Mouse (Mus musculus): Measurements from ENCODE around the gene Apom. TPM values are rescaled to one million over a fixed set of nuclear protein-coding genes. Genes with fewer than 3 reads are reported as not detected.

Apom gene
- polyA plus RNA-seq, 1 experiment = not detected

DNA sequence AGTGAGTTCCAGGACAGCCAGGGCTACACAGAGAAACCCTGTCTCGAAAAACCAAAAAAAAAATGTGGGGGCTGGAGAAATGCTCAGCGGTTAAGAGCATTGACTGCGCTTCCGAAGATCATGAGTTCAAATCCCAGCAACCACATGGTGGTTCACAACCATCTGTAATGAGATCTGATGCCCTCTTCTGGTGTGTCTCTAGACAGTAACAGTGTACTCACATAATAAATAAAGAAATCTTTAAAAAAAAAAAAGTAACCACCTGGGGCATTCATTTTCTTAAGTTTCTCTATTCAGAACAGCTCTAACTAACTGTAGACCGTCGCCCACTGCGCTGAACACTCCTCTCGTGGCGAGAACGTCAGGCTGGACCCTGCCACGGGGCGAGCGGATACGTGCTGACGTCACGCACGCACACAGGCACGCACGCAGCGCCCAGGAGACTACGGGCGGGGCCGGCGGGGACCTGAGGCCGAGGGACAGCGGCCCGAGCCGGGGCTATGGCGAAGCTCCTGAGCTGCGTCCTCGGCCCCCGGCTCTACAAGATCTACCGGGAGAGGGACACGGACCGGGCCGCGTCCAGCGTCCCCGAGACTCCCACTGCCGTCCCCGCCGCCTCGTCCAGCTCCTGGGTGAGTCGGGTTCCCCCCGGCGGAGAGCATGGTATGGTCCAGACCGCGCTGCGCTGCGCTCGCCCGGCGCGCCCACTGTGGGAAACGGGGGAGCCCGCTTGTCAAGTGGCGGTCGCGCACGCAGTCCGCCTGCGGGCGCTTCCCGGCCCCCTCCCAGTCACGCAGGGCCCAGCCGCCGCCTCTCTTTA is 42.8 kb downstream of the Apom start, which contains the start of gene Abhd16a:
Abhd16a (plus strand) TSS at position 439 of the 820 bp plus-strand sequence.
- Histone ChIP-seq H3K4me3 (ENCODE audit: insufficient read depth, low read length) (peak within 1 kb of the TSS; percentile 94), H3K27ac (ENCODE audit: insufficient read depth, low read length) (peak within 1 kb of the TSS; percentile 82), H3K4me1 (ENCODE audit: control insufficient read depth, insufficient read depth, low read length) (0 out of 2 replicates have a peak, but pooled peaks cover 4% of the 10 kb centered on the region)
- TF ChIP-seq POLR2A (IDR thresholded peaks at IDR 0.05; ENCODE audit: low read depth, low read length) (peak; percentile 94), CTCF (IDR thresholded peaks at IDR 0.05; ENCODE audit: borderline replicate concordance, insufficient read depth, low read length) (no peak)

DNA sequence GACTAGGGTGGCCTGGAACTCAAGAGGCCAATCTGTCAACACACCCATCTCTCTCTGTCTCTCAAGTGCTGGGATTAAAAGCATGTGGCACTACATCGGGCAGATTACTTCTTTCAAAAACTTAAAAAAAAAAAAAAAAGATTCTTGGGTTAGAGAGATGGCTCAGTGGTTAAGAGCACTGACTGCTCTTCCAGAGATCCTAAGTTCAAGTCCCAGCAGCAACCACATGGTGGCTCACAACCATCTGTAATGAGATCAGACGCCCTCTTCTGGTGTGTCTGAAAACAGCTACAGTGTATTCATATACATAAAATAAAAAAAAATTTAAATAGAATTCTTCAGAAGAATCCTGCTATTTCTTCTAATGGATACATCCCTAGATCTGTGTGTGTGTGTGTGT is 43.7 kb downstream of the Apom start:
- Histone ChIP-seq H3K4me1 (ENCODE audit: control insufficient read depth, insufficient read depth, low read length) (0 out of 2 replicates have a peak, but pooled peaks cover 4% of the 10 kb centered on the region), H3K27ac (ENCODE audit: insufficient read depth, low read length) (no peak overlapping the region), H3K4me3 (ENCODE audit: insufficient read depth, low read length) (no peak overlapping the region)
- TF ChIP-seq POLR2A (IDR thresholded peaks at IDR 0.05; ENCODE audit: low read depth, low read length) = no peak
- no peak for TF ChIP-seq CTCF (IDR thresholded peaks at IDR 0.05; ENCODE audit: borderline replicate concordance, insufficient read depth, low read length)

DNA sequence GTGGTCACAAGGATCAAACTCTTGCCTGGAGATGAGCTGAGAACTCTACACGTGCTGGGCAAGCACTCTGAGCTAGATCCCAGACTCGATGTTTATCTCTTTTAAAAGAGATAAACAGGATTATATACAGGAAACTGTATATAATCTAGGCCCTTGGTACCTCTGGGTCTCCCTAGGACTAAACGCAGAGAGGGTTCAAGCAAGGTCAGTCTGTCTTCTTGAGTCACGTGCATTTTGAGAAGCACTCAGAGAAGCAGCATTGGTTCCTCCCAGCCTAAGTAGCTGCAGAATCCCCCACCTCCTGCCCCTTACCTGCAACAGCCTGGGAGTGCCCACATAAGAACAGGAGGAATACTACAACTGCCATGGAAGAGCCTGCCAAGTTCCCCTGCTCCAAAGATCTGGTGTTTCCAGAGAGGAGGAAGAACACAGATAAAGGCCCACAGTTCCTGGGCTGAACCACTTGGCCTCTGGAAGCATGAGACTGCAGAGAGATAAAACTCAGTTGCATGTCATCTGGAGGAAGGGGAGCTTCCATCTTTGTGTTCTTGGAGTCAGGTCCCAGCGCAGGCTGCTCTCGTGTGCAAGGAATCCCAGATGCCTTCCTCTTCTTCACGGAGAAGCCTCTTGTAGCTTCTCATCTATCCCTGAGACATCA is 46.5 kb downstream of the Apom start, which contains the start of gene Ly6g6f:
Ly6g6f (minus strand) TSS at position 403 of the 658 bp plus-strand sequence.
- no peak within 1 kb of the TSS for H3K27ac ChIP-seq (ENCODE audit: insufficient read depth, low read length)
- TF ChIP-seq CTCF (IDR thresholded peaks at IDR 0.05; ENCODE audit: borderline replicate concordance, insufficient read depth, low read length) = no peak
- no peak for TF ChIP-seq POLR2A (IDR thresholded peaks at IDR 0.05; ENCODE audit: low read depth, low read length)
- H3K4me3 ChIP-seq (ENCODE audit: insufficient read depth, low read length) = no peak within 1 kb of the TSS
- 0 out of 2 replicates have a peak, but pooled peaks cover 3% of the 10 kb centered on the region for H3K4me1 ChIP-seq (ENCODE audit: control insufficient read depth, insufficient read depth, low read length)

DNA sequence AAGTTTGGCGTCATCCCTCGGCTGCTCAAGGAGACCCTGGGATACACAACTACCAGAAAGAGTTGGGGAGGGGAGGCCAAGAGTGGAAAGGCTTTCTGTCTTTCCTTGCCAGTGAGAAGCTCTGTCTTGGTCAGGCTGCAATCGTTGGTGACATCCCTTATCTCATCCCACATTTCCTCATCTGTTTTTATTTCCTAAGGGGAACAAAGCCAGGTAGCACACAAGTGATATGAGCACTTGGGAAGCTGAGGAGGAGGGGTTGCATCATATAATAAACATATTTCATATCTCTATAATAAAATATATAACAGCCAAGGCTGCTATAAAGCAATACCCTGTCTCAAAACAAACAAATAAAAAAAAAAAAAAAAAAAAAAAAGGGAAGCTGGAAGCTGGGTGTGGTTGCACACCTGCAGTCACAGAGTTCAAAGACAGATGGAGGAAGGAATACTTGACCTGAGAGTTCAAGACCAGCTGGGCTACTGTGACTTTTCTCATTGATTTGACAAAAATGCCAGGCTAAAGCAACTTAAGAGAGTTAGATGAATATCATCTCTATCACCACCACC is 47.8 kb downstream of the Apom start:
- H3K27ac ChIP-seq (ENCODE audit: insufficient read depth, low read length) = no peak overlapping the region
- no peak overlapping the region for H3K4me3 ChIP-seq (ENCODE audit: insufficient read depth, low read length)
- TF ChIP-seq POLR2A (IDR thresholded peaks at IDR 0.05; ENCODE audit: low read depth, low read length) = no peak
- no peak for TF ChIP-seq CTCF (IDR thresholded peaks at IDR 0.05; ENCODE audit: borderline replicate concordance, insufficient read depth, low read length)
- no peaks in the 10 kb centered on the region for H3K4me1 ChIP-seq (ENCODE audit: control insufficient read depth, insufficient read depth, low read length)

DNA sequence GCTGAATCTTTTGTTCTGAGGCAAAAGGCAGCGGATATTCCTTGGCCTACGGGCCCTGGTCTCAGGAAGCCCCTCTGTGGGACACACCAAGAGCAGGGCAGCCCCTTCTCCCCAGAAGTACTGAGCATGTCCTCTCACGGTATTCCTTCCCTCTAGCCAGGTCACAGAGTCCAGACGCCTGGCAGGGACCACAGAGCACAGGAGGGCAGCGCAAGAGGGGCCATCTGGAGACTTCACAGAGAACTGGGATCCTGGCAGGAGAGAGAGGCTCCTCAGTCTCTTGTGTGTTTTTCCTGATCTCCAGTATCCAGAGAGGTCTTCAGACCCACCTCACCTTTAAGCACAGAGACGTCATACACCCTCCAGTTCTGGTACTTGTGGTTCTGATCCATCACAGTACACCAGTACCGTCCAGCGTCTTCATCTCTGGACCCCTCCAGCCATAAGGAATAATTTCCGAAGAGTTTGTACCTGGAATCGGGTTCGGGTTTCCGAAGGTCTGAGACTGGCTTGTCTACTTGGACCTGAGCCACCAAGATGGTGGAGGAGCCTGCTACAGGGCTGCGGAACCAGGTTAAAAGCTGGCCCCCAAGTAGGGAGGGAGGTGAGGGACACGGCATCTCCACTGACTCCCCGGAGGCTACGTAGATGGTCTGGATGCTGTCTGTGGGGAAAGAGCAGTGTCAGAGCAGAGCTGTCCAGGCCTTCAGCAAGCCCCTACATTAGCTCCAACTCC is 48.8 kb downstream of the Apom start:
- no peaks in the 10 kb centered on the region for H3K4me1 ChIP-seq (ENCODE audit: control insufficient read depth, insufficient read depth, low read length)
- H3K4me3 ChIP-seq (ENCODE audit: insufficient read depth, low read length) = no peak overlapping the region

DNA sequence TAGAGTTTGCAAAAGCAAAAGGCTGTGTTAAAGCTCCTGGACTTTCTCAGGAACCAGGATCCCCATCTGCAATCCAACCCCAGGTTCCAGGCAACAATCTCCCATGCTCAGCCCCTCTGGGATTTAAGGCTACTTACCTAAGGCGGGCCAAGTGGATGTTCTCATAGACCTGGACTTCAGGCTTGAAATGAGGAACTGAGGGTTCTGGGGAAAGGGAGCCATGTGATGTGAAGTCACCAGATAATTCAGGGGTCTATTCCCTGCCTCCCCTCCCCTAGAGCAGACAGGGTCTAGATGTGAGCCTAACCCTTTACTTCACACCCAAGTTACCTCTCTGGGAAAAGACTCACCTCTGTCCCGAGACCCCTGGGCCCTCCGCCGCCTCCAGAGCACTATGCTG is 51.1 kb downstream of the Apom start:
- no peak overlapping the region for H3K27ac ChIP-seq (ENCODE audit: insufficient read depth, low read length)
- no peak overlapping the region for H3K4me3 ChIP-seq (ENCODE audit: insufficient read depth, low read length)
- no peak for TF ChIP-seq CTCF (IDR thresholded peaks at IDR 0.05; ENCODE audit: borderline replicate concordance, insufficient read depth, low read length)
- no peaks in the 10 kb centered on the region for H3K4me1 ChIP-seq (ENCODE audit: control insufficient read depth, insufficient read depth, low read length)

More for the DNA sequence above, 48.8 kb downstream of the Apom start:
- no peak overlapping the region for H3K27ac ChIP-seq (ENCODE audit: insufficient read depth, low read length)
- TF ChIP-seq CTCF (IDR thresholded peaks at IDR 0.05; ENCODE audit: borderline replicate concordance, insufficient read depth, low read length) (no peak), POLR2A (IDR thresholded peaks at IDR 0.05; ENCODE audit: low read depth, low read length) (no peak)

DNA sequence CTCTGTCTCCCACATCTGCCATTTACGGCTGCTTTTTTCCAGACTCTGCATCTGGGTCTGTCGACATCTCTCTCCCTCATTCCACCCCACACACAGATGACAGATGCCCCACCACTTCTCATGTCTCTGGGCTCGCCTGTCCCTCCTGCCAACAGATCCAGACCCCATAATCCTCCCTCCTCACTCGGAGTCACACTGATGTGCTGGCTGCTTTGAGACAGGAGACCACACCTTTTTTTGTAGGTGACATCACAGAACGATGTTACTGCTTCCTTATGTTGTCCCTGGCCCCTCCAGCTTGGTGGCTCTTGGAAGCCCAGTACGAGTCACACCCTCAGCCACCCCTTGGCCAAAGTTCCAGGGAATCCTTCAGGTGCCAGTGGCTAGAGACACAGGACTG is 51.6 kb downstream of the Apom start:
- TF ChIP-seq POLR2A (IDR thresholded peaks at IDR 0.05; ENCODE audit: low read depth, low read length) (no peak), CTCF (IDR thresholded peaks at IDR 0.05; ENCODE audit: borderline replicate concordance, insufficient read depth, low read length) (no peak)
- no peak overlapping the region for H3K27ac ChIP-seq (ENCODE audit: insufficient read depth, low read length)
- H3K4me1 ChIP-seq (ENCODE audit: control insufficient read depth, insufficient read depth, low read length) = no peaks in the 10 kb centered on the region
- H3K4me3 ChIP-seq (ENCODE audit: insufficient read depth, low read length) = no peak overlapping the region

DNA sequence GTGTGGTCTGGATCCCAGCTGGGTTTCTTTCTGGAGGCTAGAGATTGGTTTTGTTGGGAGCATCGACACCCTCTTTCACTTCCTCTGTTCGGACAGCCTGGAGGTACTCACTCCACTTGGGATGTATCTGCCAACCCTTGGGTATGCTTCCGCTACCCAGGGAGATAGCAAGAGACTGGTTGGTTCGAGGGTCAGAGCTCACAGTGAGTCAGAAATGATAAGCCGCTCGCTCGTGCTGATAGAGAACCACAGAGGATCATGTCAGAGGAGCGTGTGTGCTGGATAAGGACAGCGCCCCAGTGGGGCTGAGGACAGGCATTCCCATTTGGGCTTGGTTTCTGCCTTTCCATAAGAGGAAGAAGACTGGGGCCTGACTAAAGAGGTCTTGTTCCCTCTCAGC is 52.1 kb downstream of the Apom start:
- Histone ChIP-seq H3K4me1 (ENCODE audit: control insufficient read depth, insufficient read depth, low read length) (no peaks in the 10 kb centered on the region), H3K27ac (ENCODE audit: insufficient read depth, low read length) (no peak overlapping the region), H3K4me3 (ENCODE audit: insufficient read depth, low read length) (no peak overlapping the region)
- TF ChIP-seq POLR2A (IDR thresholded peaks at IDR 0.05; ENCODE audit: low read depth, low read length) (no peak), CTCF (IDR thresholded peaks at IDR 0.05; ENCODE audit: borderline replicate concordance, insufficient read depth, low read length) (no peak)

Other genes starting within 250 kb of the Apom start
- 3.0 and 6.6 TPM in 2 replicates for gene C2, start 233.8 kb downstream of the Apom start, polyA plus RNA-seq (2011; ENCODE audit: insufficient read length, low read depth, missing spikeins)
- gene Ehmt2, start 233.6 kb downstream of the Apom start, polyA plus RNA-seq (2011; ENCODE audit: insufficient read length, low read depth, missing spikeins) = 84.7 and 94.2 TPM in 2 replicates
- not detected in 2 replicates for gene Slc44a4, start 217.6 kb downstream of the Apom start, polyA plus RNA-seq (2011; ENCODE audit: insufficient read length, low read depth, missing spikeins)
- 10.0 and 11.3 TPM in 2 replicates for gene Neu1, start 200.8 kb downstream of the Apom start, polyA plus RNA-seq (2011; ENCODE audit: insufficient read length, low read depth, missing spikeins)
- gene Hspa1b, start 172.8 kb downstream of the Apom start, polyA plus RNA-seq (2011; ENCODE audit: insufficient read length, low read depth, missing spikeins) = 20.9 and 36.6 TPM in 2 replicates
- gene Gm20481, start 162.1 kb downstream of the Apom start, polyA plus RNA-seq (2011; ENCODE audit: insufficient read length, low read depth, missing spikeins) = not detected in 2 replicates
- gene Hspa1a, start 159.9 kb downstream of the Apom start, polyA plus RNA-seq (2011; ENCODE audit: insufficient read length, low read depth, missing spikeins) = 6.0 and 6.5 TPM in 2 replicates
- not detected in 2 replicates for gene Hspa1l, start 159.3 kb downstream of the Apom start, polyA plus RNA-seq (2011; ENCODE audit: insufficient read length, low read depth, missing spikeins)
- 74.8 and 93.3 TPM in 2 replicates for gene Lsm2, start 150.2 kb downstream of the Apom start, polyA plus RNA-seq (2011; ENCODE audit: insufficient read length, low read depth, missing spikeins)
- gene Vars, start 131.1 kb downstream of the Apom start, polyA plus RNA-seq (2011; ENCODE audit: insufficient read length, low read depth, missing spikeins) = 81.3 and 85.7 TPM in 2 replicates
- 0.12 and 0.26 TPM in 2 replicates for gene Vwa7, start 115.5 kb downstream of the Apom start, polyA plus RNA-seq (2011; ENCODE audit: insufficient read length, low read depth, missing spikeins)
- not detected in 2 replicates for gene Sapcd1, start 104.0 kb downstream of the Apom start, polyA plus RNA-seq (2011; ENCODE audit: insufficient read length, low read depth, missing spikeins)
- gene Msh5, start 85.3 kb downstream of the Apom start, polyA plus RNA-seq (2011; ENCODE audit: insufficient read length, low read depth, missing spikeins) = 1.2 and 2.8 TPM in 2 replicates
- 266 and 360 TPM in 2 replicates for gene Clic1, start 82.1 kb downstream of the Apom start, polyA plus RNA-seq (2011; ENCODE audit: insufficient read length, low read depth, missing spikeins)
- gene Ddah2, start 73.0 kb downstream of the Apom start, polyA plus RNA-seq (2011; ENCODE audit: insufficient read length, low read depth, missing spikeins) = 46.4 and 52.8 TPM in 2 replicates
- not detected in 2 replicates for gene Ly6g6c, start 66.7 kb downstream of the Apom start, polyA plus RNA-seq (2011; ENCODE audit: insufficient read length, low read depth, missing spikeins)
- 0.22 TPM in 1 of 2 replicates, not detected in the other for gene Mpig6b, start 65.9 kb downstream of the Apom start, polyA plus RNA-seq (2011; ENCODE audit: insufficient read length, low read depth, missing spikeins)
- not detected in 2 replicates for gene Ly6g6e, start 55.1 kb downstream of the Apom start, polyA plus RNA-seq (2011; ENCODE audit: insufficient read length, low read depth, missing spikeins)
- gene Ly6g6d, start 54.0 kb downstream of the Apom start, polyA plus RNA-seq (2011; ENCODE audit: insufficient read length, low read depth, missing spikeins) = not detected in 2 replicates
- not detected in 2 replicates for gene Ly6g6f, start 46.4 kb downstream of the Apom start, polyA plus RNA-seq (2011; ENCODE audit: insufficient read length, low read depth, missing spikeins)
- gene Abhd16a, start 42.8 kb downstream of the Apom start, polyA plus RNA-seq (2011; ENCODE audit: insufficient read length, low read depth, missing spikeins) = 31.8 and 33.9 TPM in 2 replicates
- not detected in 2 replicates for gene Ly6g5c, start 23.8 kb downstream of the Apom start, polyA plus RNA-seq (2011; ENCODE audit: insufficient read length, low read depth, missing spikeins)
- 0.74 TPM in 1 of 2 replicates, not detected in the other for gene Ly6g5b, start 16.6 kb downstream of the Apom start, polyA plus RNA-seq (2011; ENCODE audit: insufficient read length, low read depth, missing spikeins)
- gene Gpank1, start 10.6 kb downstream of the Apom start, polyA plus RNA-seq (2011; ENCODE audit: insufficient read length, low read depth, missing spikeins) = 8.9 and 10.2 TPM in 2 replicates
- 164 and 169 TPM in 2 replicates for gene Csnk2b, start 10.0 kb downstream of the Apom start, polyA plus RNA-seq (2011; ENCODE audit: insufficient read length, low read depth, missing spikeins)
- 16.1 and 18.4 TPM in 2 replicates for gene D17H6S53E, start 5.7 kb downstream of the Apom start, polyA plus RNA-seq (2011; ENCODE audit: insufficient read length, low read depth, missing spikeins)
- 193 and 196 TPM in 2 replicates for gene Bag6, start 3.1 kb upstream of the Apom start, polyA plus RNA-seq (2011; ENCODE audit: insufficient read length, low read depth, missing spikeins)
- 174 and 183 TPM in 2 replicates for gene Prrc2a, start 32.8 kb upstream of the Apom start, polyA plus RNA-seq (2011; ENCODE audit: insufficient read length, low read depth, missing spikeins)
- not detected in 2 replicates for gene Aif1, start 44.0 kb upstream of the Apom start, polyA plus RNA-seq (2011; ENCODE audit: insufficient read length, low read depth, missing spikeins)
- gene Lst1, start 56.4 kb upstream of the Apom start, polyA plus RNA-seq (2011; ENCODE audit: insufficient read length, low read depth, missing spikeins) = 2.5 and 3.5 TPM in 2 replicates
- not detected in 2 replicates for gene Ltb, start 62.4 kb upstream of the Apom start, polyA plus RNA-seq (2011; ENCODE audit: insufficient read length, low read depth, missing spikeins)
- gene Tnf, start 70.0 kb upstream of the Apom start, polyA plus RNA-seq (2011; ENCODE audit: insufficient read length, low read depth, missing spikeins) = 0.35 TPM in 1 of 2 replicates, not detected in the other
- gene Lta, start 73.3 kb upstream of the Apom start, polyA plus RNA-seq (2011; ENCODE audit: insufficient read length, low read depth, missing spikeins) = not detected in 2 replicates
- not detected in 2 replicates for gene Gm16181, start 88.8 kb upstream of the Apom start, polyA plus RNA-seq (2011; ENCODE audit: insufficient read length, low read depth, missing spikeins)
- gene Atp6v1g2, start 101.6 kb upstream of the Apom start, polyA plus RNA-seq (2011; ENCODE audit: insufficient read length, low read depth, missing spikeins) = 2.0 and 3.7 TPM in 2 replicates
- 7.9 and 10.1 TPM in 2 replicates for gene Nfkbil1, start 103.7 kb upstream of the Apom start, polyA plus RNA-seq (2011; ENCODE audit: insufficient read length, low read depth, missing spikeins)
- 182 and 227 TPM in 2 replicates for gene Ddx39b, start 109.7 kb upstream of the Apom start, polyA plus RNA-seq (2011; ENCODE audit: insufficient read length, low read depth, missing spikeins)
- gene H2-D1, start 130.7 kb upstream of the Apom start, polyA plus RNA-seq (2011; ENCODE audit: insufficient read length, low read depth, missing spikeins) = 98.1 and 108 TPM in 2 replicates
- not detected in 2 replicates for gene H2-Q1, start 188.4 kb upstream of the Apom start, polyA plus RNA-seq (2011; ENCODE audit: insufficient read length, low read depth, missing spikeins)
- not detected in 2 replicates for gene H2-Q2, start 210.2 kb upstream of the Apom start, polyA plus RNA-seq (2011; ENCODE audit: insufficient read length, low read depth, missing spikeins)
- 6.7 and 13.7 TPM in 2 replicates for gene H2-Q4, start 247.6 kb upstream of the Apom start, polyA plus RNA-seq (2011; ENCODE audit: insufficient read length, low read depth, missing spikeins)